Mouse (Mus musculus) lung, postnatal 0 days (tissue): ENCODE measurements at regions not wholly inside any gene's neighbourhood (a gene's known extent, or its start where the extent isn't known, plus 50 kb on each side); places are given as distances from the start of the nearest gene placed in this dataset.

Experiments
- CTCF ChIP-seq: IDR thresholded peaks from 2 replicates; pipeline ENCODE4 v1.5.1; 2016; ENCODE audit warnings: antibody characterized with exemption, mild to moderate bottlenecking
- EP300 ChIP-seq: IDR thresholded peaks from 2 replicates; pipeline ENCODE4 v1.6.1; 2016; ENCODE audit warnings: antibody characterized with exemption, mild to moderate bottlenecking, control low read depth

DNA sequence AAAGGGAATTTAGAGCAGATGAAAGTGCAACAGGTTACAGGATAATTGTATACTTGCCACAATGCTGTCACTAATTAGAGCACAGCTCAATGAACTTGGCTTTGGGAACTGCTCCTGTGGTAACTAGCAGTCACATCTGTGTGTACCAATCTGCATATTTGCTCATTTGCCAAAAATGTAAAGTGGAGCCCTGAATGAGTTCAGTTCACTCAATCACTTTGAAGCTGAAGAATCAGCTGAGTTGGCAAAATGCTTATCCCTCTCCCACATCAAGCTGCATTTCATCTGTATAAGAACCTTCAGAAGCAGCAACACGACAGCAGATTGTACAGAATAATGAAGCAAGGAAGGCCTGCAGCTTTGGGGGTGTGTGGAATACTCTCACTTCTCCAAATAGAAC, 1712.8 kb upstream of the Gm37988 start:
- TF ChIP-seq CTCF (no peak), EP300 (no peak)
